Mouse (Mus musculus): ENCODE results near the gene Rras. TPM values are rescaled to one million over a fixed set of nuclear protein-coding genes. Genes with fewer than 3 reads are reported as not detected.

Gene Rras
- polyA plus RNA-seq, 2 experiments, result 15.4 to 16.3 TPM

- Histone ChIP-seq H3K4me3 (ENCODE audit: insufficient read depth in 1 of 2, low read depth in 2 of 2, low read length in 2 of 2) (no peak overlapping the region), H3K4me1 (replicated peaks; ENCODE audit: control insufficient read depth in 2 of 2, insufficient read depth in 2 of 2, low read length in 1 of 2) (no peaks in the 10 kb centered on the region), H3K9me3 (ENCODE audit: control insufficient read depth, low read length) (no peaks in the 10 kb centered on the region), H3K4me2 (ENCODE audit: low read depth) (no peak overlapping the region), H3K27me3 (ENCODE audit: control insufficient read depth, insufficient read depth, low read length) (no peaks in the 10 kb centered on the region), H3K36me3 (replicated peaks; ENCODE audit: control insufficient read depth, insufficient read depth, low read depth) (peaks cover 23% of the 10 kb centered on the region), H3K27ac (no peak overlapping the region), H3K9ac (replicated peaks) (no peak overlapping the region)
- ATAC-seq (ENCODE audit: insufficient read depth) (no peak), DNase-seq (ENCODE audit: low read depth in 3 of 3, low spot score in 3 of 3) (no peak)
- TF ChIP-seq EP300 (IDR thresholded peaks at IDR 0.05; ENCODE audit: low read depth) (no peak), CTCF (IDR thresholded peaks at IDR 0.05; ENCODE audit: low read depth) (no peak)
- WGBS (ENCODE audit: insufficient replicate concordance), result 85% methylated on average over 6 of the region's 6 CpGs
These were observed 12.2 kb downstream of the Rras start for GRCm38 (mm10) chr7:45029995-45030394.

- H3K36me3 ChIP-seq (replicated peaks; ENCODE audit: control insufficient read depth, insufficient read depth, low read depth), result peaks cover 23% of the 10 kb centered on the region
- no peaks in the 10 kb centered on the region for H3K27me3 ChIP-seq (ENCODE audit: control insufficient read depth, insufficient read depth, low read length)
- H3K4me1 ChIP-seq (replicated peaks; ENCODE audit: control insufficient read depth in 2 of 2, insufficient read depth in 2 of 2, low read length in 1 of 2), result no peaks in the 10 kb centered on the region
- H3K9me3 ChIP-seq (ENCODE audit: control insufficient read depth, low read length), result no peaks in the 10 kb centered on the region
- no peak overlapping the region for H3K4me2 ChIP-seq (ENCODE audit: low read depth)
- WGBS (ENCODE audit: insufficient replicate concordance), result 83% methylated on average over 8 of the region's 8 CpGs
- TF ChIP-seq CTCF (IDR thresholded peaks at IDR 0.05; ENCODE audit: low read depth) (no peak), EP300 (IDR thresholded peaks at IDR 0.05; ENCODE audit: low read depth) (no peak)
- no peak for DNase-seq (ENCODE audit: low read depth in 3 of 3, low spot score in 3 of 3)
- H3K27ac ChIP-seq, result no peak overlapping the region
- ATAC-seq (ENCODE audit: insufficient read depth), result no peak
- no peak overlapping the region for H3K9ac ChIP-seq (replicated peaks)
- H3K4me3 ChIP-seq (ENCODE audit: insufficient read depth in 1 of 2, low read depth in 2 of 2, low read length in 2 of 2), result no peak overlapping the region
These were observed 13.1 kb downstream of the Rras start for GRCm38 (mm10) chr7:45030857-45031256.

GRCm38 (mm10) chr7:45033722-45034359 lies 16.1 kb downstream of the Rras start:
- H3K4me2 ChIP-seq (ENCODE audit: low read depth), result no peak overlapping the region
- no peaks in the 10 kb centered on the region for H3K27me3 ChIP-seq (ENCODE audit: control insufficient read depth, insufficient read depth, low read length)
- no peaks in the 10 kb centered on the region for H3K9me3 ChIP-seq (ENCODE audit: control insufficient read depth, low read length)
- no peak overlapping the region for H3K9ac ChIP-seq (replicated peaks)
- DNase-seq (ENCODE audit: low read depth in 3 of 3, low spot score in 3 of 3) (no peak), ATAC-seq (ENCODE audit: insufficient read depth) (no peak)
- WGBS (ENCODE audit: insufficient replicate concordance), result 82% methylated on average over 19 of the region's 19 CpGs
- no peak overlapping the region for H3K4me3 ChIP-seq (ENCODE audit: insufficient read depth in 1 of 2, low read depth in 2 of 2, low read length in 2 of 2)
- TF ChIP-seq CTCF (IDR thresholded peaks at IDR 0.05; ENCODE audit: low read depth) (no peak), EP300 (IDR thresholded peaks at IDR 0.05; ENCODE audit: low read depth) (no peak)
- no peaks in the 10 kb centered on the region for H3K4me1 ChIP-seq (replicated peaks; ENCODE audit: control insufficient read depth in 2 of 2, insufficient read depth in 2 of 2, low read length in 1 of 2)
- H3K27ac ChIP-seq, result no peak overlapping the region
- H3K36me3 ChIP-seq (replicated peaks; ENCODE audit: control insufficient read depth, insufficient read depth, low read depth), result peaks cover 15% of the 10 kb centered on the region

GRCm38 (mm10) chr7:45035631-45036030 lies 17.9 kb downstream of the Rras start:
- ATAC-seq (ENCODE audit: insufficient read depth) (no peak), DNase-seq (ENCODE audit: low read depth in 3 of 3, low spot score in 3 of 3) (no peak)
- Histone ChIP-seq H3K9ac (replicated peaks) (no peak overlapping the region), H3K27ac (no peak overlapping the region), H3K27me3 (ENCODE audit: control insufficient read depth, insufficient read depth, low read length) (no peaks in the 10 kb centered on the region), H3K36me3 (replicated peaks; ENCODE audit: control insufficient read depth, insufficient read depth, low read depth) (peaks cover 15% of the 10 kb centered on the region), H3K9me3 (ENCODE audit: control insufficient read depth, low read length) (no peaks in the 10 kb centered on the region), H3K4me2 (ENCODE audit: low read depth) (no peak overlapping the region), H3K4me3 (ENCODE audit: insufficient read depth in 1 of 2, low read depth in 2 of 2, low read length in 2 of 2) (no peak overlapping the region), H3K4me1 (replicated peaks; ENCODE audit: control insufficient read depth in 2 of 2, insufficient read depth in 2 of 2, low read length in 1 of 2) (no peaks in the 10 kb centered on the region)
- WGBS (ENCODE audit: insufficient replicate concordance), result 76% methylated on average over 3 of the region's 3 CpGs
- no peak for TF ChIP-seq EP300 (IDR thresholded peaks at IDR 0.05; ENCODE audit: low read depth)
- TF ChIP-seq CTCF (IDR thresholded peaks at IDR 0.05; ENCODE audit: low read depth), result no peak

- H3K9ac ChIP-seq (replicated peaks), result no peak overlapping the region
- ATAC-seq (ENCODE audit: insufficient read depth) (no peak), DNase-seq (ENCODE audit: low read depth in 3 of 3, low spot score in 3 of 3) (no peak)
- TF ChIP-seq CTCF (IDR thresholded peaks at IDR 0.05; ENCODE audit: low read depth) (peak; percentile 22; the same call in 1 of the 2 replicates), EP300 (IDR thresholded peaks at IDR 0.05; ENCODE audit: low read depth) (no peak)
- H3K4me3 ChIP-seq (ENCODE audit: insufficient read depth in 1 of 2, low read depth in 2 of 2, low read length in 2 of 2), result no peak overlapping the region
- H3K4me2 ChIP-seq (ENCODE audit: low read depth), result no peak overlapping the region
- no peaks in the 10 kb centered on the region for H3K9me3 ChIP-seq (ENCODE audit: control insufficient read depth, low read length)
- H3K4me1 ChIP-seq (replicated peaks; ENCODE audit: control insufficient read depth in 2 of 2, insufficient read depth in 2 of 2, low read length in 1 of 2), result no peaks in the 10 kb centered on the region
- no peaks in the 10 kb centered on the region for H3K27me3 ChIP-seq (ENCODE audit: control insufficient read depth, insufficient read depth, low read length)
- H3K27ac ChIP-seq, result no peak overlapping the region
- WGBS (ENCODE audit: insufficient replicate concordance), result 76% methylated on average over 11 of the region's 11 CpGs
- H3K36me3 ChIP-seq (replicated peaks; ENCODE audit: control insufficient read depth, insufficient read depth, low read depth), result peaks cover 18% of the 10 kb centered on the region
These were observed 18.9 kb downstream of the Rras start for GRCm38 (mm10) chr7:45036702-45037101.

Measured in liver, embryonic 14.5 days (tissue).